Mouse (Mus musculus) spleen, postnatal 10 days (tissue): ENCODE results near the gene Fam3c.

Experiments
- DNase-seq, 2 experiments: peaks; one replicate each; pipeline ENCODE4 v3.0.0; 2021 to 2022; ENCODE audit warnings: low spot score in 2 of 2

Gene Fam3c

GRCm38 (mm10) chr6:22354031-22354430, 2.0 kb downstream of the Fam3c start:
- no peak for DNase-seq

GRCm38 (mm10) chr6:22351551-22351950, 4.5 kb downstream of the Fam3c start:
- DNase-seq, result no peak

GRCm38 (mm10) chr6:22350239-22350571, 5.8 kb downstream of the Fam3c start:
- no peak for DNase-seq

- DNase-seq, result no peak
These were observed 6.4 kb downstream of the Fam3c start for GRCm38 (mm10) chr6:22349531-22350238.

GRCm38 (mm10) chr6:22348975-22349374, 7.1 kb downstream of the Fam3c start:
- no peak for DNase-seq

GRCm38 (mm10) chr6:22348130-22348529, 7.9 kb downstream of the Fam3c start:
- no peak for DNase-seq

GRCm38 (mm10) chr6:22347132-22347902, 8.7 kb downstream of the Fam3c start:
- no peak for DNase-seq

- DNase-seq, result no peak
These were observed 11.6 kb downstream of the Fam3c start for GRCm38 (mm10) chr6:22344443-22344842.

GRCm38 (mm10) chr6:22343706-22344105, 12.3 kb downstream of the Fam3c start:
- DNase-seq, result no peak

GRCm38 (mm10) chr6:22343292-22343691, 12.8 kb downstream of the Fam3c start:
- DNase-seq, result no peak

- DNase-seq, result no peak
These were observed 15.3 kb downstream of the Fam3c start for GRCm38 (mm10) chr6:22340779-22341178.

GRCm38 (mm10) chr6:22339763-22340542, 16.1 kb downstream of the Fam3c start:
- no peak for DNase-seq

- DNase-seq, result no peak
These were observed 23.5 kb downstream of the Fam3c start for GRCm38 (mm10) chr6:22332548-22332947.

GRCm38 (mm10) chr6:22330169-22330960, 25.7 kb downstream of the Fam3c start:
- no peak for DNase-seq

GRCm38 (mm10) chr6:22327931-22328330, 28.1 kb downstream of the Fam3c start:
- DNase-seq, result no peak

- DNase-seq, result no peak
These were observed 29.0 kb downstream of the Fam3c start for GRCm38 (mm10) chr6:22327091-22327490.

- no peak for DNase-seq
These were observed 29.8 kb downstream of the Fam3c start for GRCm38 (mm10) chr6:22326289-22326688.

GRCm38 (mm10) chr6:22325364-22326072, 30.5 kb downstream of the Fam3c start:
- DNase-seq, result peak; percentile 66 to 81

- no peak for DNase-seq
These were observed 58.0 kb downstream of the Fam3c start for GRCm38 (mm10) chr6:22298059-22298458.

- no peak for DNase-seq
These were observed 59.0 kb downstream of the Fam3c start for GRCm38 (mm10) chr6:22297028-22297427.

- DNase-seq, result no peak
These were observed 62.1 kb downstream of the Fam3c start for GRCm38 (mm10) chr6:22293922-22294321.
